Mouse (Mus musculus): ENCODE measurements around the gene Tmem117.

DNA sequence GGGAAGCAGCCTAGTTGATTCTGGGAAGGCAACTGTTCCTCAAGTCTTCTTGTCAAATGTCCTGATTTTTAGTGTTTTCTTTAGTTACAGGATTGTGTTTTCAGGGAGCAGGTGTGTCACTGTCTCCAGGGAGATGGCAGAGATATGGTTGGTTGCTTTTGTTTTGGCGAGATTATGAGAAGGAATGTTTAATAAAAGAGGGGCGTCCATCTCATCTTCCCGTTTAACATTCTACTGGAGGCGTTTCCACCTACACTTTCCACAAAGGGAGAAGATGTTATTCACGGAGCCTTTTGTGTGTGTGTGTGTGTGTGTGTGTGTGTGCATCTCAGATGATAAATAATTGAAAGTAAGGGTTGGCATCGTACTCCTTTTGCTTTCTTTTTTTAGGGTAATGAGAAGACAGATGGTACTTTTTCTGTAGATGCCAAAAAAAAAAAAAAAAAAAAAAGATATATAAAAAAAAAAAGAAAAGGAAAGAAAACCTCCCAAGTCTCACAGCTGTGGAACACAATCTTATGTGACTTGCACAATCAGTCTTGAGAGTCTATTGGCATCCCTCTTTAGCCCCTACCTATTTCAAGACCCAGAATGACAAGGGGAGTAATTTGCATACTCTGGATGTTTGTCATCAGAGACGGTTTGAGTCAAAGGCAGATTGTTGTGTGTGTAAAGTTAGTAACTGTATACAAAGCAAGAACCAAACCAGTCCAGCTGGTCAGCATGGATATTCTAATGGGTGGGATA, 142.0 kb downstream of the Tmem117 start:
- no peak for TF ChIP-seq POLR2A (IDR thresholded peaks at IDR 0.05; ENCODE audit: extremely low read depth, insufficient read depth, low read length)
- no peak for TF ChIP-seq CTCF (IDR thresholded peaks at IDR 0.05; ENCODE audit: extremely low read depth, insufficient read depth, low read length)

Measured in cortical plate, adult 2 months (tissue).